Mouse (Mus musculus): Measurements from ENCODE around the gene Gm21767. TPM values are rescaled to one million over a fixed set of nuclear protein-coding genes. Genes with fewer than 3 reads are reported as not detected.
"Not testable (repeated sequence)": the region's sequence is repeated elsewhere in the genome, so short reads cannot be mapped to it uniquely, and the experiment has no call there.

Gm21767 gene
- not detected in 2 replicates for polyA plus RNA-seq (2015; fragmentation: Nextera tagmentation; extraction: Ambion mirVana)

GRCm38 (mm10) chrY:13941438-13941837 is at the start of gene Gm21767:
TSS of gene Gm21767 (plus strand) at chrY:13941738.
- not testable (repeated sequence) for H3K4me1 ChIP-seq (replicated peaks); H3K27me3 ChIP-seq; H3K9ac ChIP-seq; ATAC-seq (ENCODE audit: low FRiP score); H3K4me3 ChIP-seq; H3K27ac ChIP-seq; H3K36me3 ChIP-seq; H3K9me3 ChIP-seq; H3K4me2 ChIP-seq
- no CpG with 5 or more reads among the region's 3 CpGs for WGBS
